In the genomic region with DNA sequence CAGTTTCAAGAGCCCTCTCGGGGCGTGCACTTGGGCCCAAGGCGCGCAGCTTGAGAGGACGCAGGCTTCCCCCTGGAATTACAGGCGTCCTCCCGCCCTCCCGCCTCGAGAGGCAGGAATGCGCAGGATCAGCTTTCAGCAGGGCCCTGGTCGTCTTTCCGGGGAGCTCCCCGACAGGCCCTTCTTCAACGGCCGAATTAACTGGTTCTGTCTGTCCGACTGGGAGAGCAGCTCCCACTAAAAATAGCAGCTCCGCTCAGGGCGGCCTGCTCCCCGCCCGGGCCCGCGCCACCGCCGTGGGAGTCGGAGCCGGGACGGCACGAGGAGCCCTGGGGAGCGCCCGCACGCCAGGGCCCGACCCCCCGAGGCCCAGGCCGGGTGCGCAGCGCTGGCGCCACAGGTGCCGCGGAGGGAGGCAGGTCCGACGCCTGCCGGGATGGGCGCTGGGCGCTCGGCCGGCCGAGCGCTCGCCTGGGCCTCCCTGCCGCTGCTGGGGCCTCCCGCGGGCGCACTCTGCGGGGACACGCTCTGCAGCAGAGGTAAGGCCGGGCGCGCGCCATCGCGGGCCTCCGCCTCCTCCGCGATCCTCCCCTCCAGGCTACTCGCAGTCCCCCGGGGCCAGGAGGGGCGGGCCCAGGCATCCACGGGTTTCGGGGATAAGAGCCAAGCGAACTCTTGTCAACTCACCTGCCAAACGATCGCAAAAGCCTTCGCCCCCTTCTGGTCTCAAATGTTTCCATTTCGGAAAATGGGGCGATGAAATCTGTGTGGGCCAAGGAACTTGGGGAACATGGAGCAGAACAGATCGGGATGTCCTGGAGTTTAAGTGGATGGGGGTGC, we compare ENCODE assay signal across 8 mouse cellular contexts. TPM values are rescaled to one million over a fixed set of nuclear protein-coding genes. Genes with fewer than 3 reads are reported as not detected.
DNase-seq lines count a peak whose midpoint lies in the region; ATAC-seq and TF ChIP-seq lines count a peak whose summit lies in the region.

No protein-coding gene starts in this region.

- intact Hi-C loops in left cerebral cortex, postnatal 4 days (cut with DNase I) = no loop called here

- peak overlapping the region; percentile 80 for H3K4me3 ChIP-seq in E14TG2a.4 (replicated peaks; ENCODE audit: low read length)
- peak overlapping the region; percentile 59 for H3K4me3 ChIP-seq in embryonic facial prominence, embryonic 13.5 days
- peak overlapping the region; percentile 52 for H3K4me3 ChIP-seq in heart, postnatal 0 days (ENCODE audit: low read depth, low read length)
- peak overlapping the region; percentile 67 for H3K4me3 ChIP-seq in midbrain, embryonic 10.5 days

- H3K9me3 ChIP-seq in E14TG2a.4 (ENCODE audit: low read length) = no peaks in the 10 kb centered on the region
- H3K9me3 ChIP-seq in embryonic facial prominence, embryonic 13.5 days = no peaks in the 10 kb centered on the region
- no peaks in the 10 kb centered on the region for H3K9me3 ChIP-seq in heart, postnatal 0 days (replicated peaks; ENCODE audit: control insufficient read depth, low read length)
- no peaks in the 10 kb centered on the region for H3K9me3 ChIP-seq in midbrain, embryonic 10.5 days (replicated peaks)

- H3K27me3 ChIP-seq in E14TG2a.4 (ENCODE audit: insufficient read depth, low read length) = peaks cover 95% of the 10 kb centered on the region
- peaks cover 42% of the 10 kb centered on the region for H3K27me3 ChIP-seq in embryonic facial prominence, embryonic 13.5 days
- H3K27me3 ChIP-seq in heart, postnatal 0 days (ENCODE audit: control insufficient read depth, insufficient read depth, low read length) = peaks cover 22% of the 10 kb centered on the region; the same call in 1 of the 2 replicates
- H3K27me3 ChIP-seq in midbrain, embryonic 10.5 days (ENCODE audit: low read depth, poor library complexity, severe bottlenecking) = peaks cover 99% of the 10 kb centered on the region

- H3K27ac ChIP-seq in embryonic facial prominence, embryonic 13.5 days = peak overlapping the region; percentile 81
- peak overlapping the region; percentile 87 for H3K27ac ChIP-seq in heart, postnatal 0 days (ENCODE audit: low read depth)
- H3K27ac ChIP-seq in midbrain, embryonic 10.5 days (replicated peaks) = peak overlapping the region; percentile 81

- H3K4me1 ChIP-seq in E14TG2a.4 (replicated peaks; ENCODE audit: low read depth, low read length) = peaks cover 38% of the 10 kb centered on the region
- peaks cover 54% of the 10 kb centered on the region for H3K4me1 ChIP-seq in embryonic facial prominence, embryonic 13.5 days
- peaks cover 10% of the 10 kb centered on the region for H3K4me1 ChIP-seq in heart, postnatal 0 days (ENCODE audit: control insufficient read depth, insufficient read depth)
- peaks cover 39% of the 10 kb centered on the region for H3K4me1 ChIP-seq in midbrain, embryonic 10.5 days

- peak; percentile 61 for ATAC-seq in embryonic facial prominence, embryonic 13.5 days (ENCODE audit: insufficient number of reproducible peaks, insufficient read depth, low FRiP score, low TSS enrichment, low read depth)
- ATAC-seq in heart, postnatal 0 days (ENCODE audit: insufficient read depth, low read depth) = peak; percentile 61

- H3K4me2 ChIP-seq in embryonic facial prominence, embryonic 13.5 days = peak overlapping the region; percentile 98
- peak overlapping the region; percentile 94 for H3K4me2 ChIP-seq in heart, postnatal 0 days (ENCODE audit: low read depth, low read length)

- peak; percentile 61 to 62 for DNase-seq in adrenal gland, adult 18-20 months (ENCODE audit: low spot score in 2 of 2)
- DNase-seq in heart, postnatal 0 days (ENCODE audit: low spot score) = peak; percentile 66
- DNase-seq in kidney, postnatal 36 days = peak; percentile 75 to 84
- peak; percentile 71 for DNase-seq in midbrain, embryonic 10.5 days (ENCODE audit: low spot score)
- DNase-seq in testis, postnatal 10 days (ENCODE audit: low spot score) = peak; percentile 77
- DNase-seq in left cerebral cortex, postnatal 4 days = no peak

- under 1% methylated on average over 71 of the region's 76 CpGs for WGBS in embryonic facial prominence, embryonic 13.5 days
- WGBS in heart, postnatal 0 days = under 1% methylated on average over 73 of the region's 76 CpGs
- WGBS in midbrain, embryonic 10.5 days = under 1% methylated on average over 76 of the region's 76 CpGs

- peak overlapping the region; percentile 84 for H3K9ac ChIP-seq in embryonic facial prominence, embryonic 13.5 days
- H3K9ac ChIP-seq in heart, postnatal 0 days (replicated peaks; ENCODE audit: low read depth, low read length) = peak overlapping the region; percentile 81

- H3K36me3 ChIP-seq in E14TG2a.4 (ENCODE audit: insufficient read depth, low read length) = no peaks in the 10 kb centered on the region
- no peaks in the 10 kb centered on the region for H3K36me3 ChIP-seq in embryonic facial prominence, embryonic 13.5 days
- H3K36me3 ChIP-seq in heart, postnatal 0 days (replicated peaks; ENCODE audit: control insufficient read depth, insufficient read depth, low read length) = no peaks in the 10 kb centered on the region
- H3K36me3 ChIP-seq in midbrain, embryonic 10.5 days = no peaks in the 10 kb centered on the region

- TF ChIP-seq CTCF in E14TG2a.4 (conservative IDR thresholded peaks at IDR 0.05; ENCODE audit: low read length) = 0 out of 2 replicates have a peak, but pooled peaks have one; percentile 3
- TF ChIP-seq CTCF in heart, postnatal 0 days (IDR thresholded peaks at IDR 0.05; ENCODE audit: low read depth) = peak; percentile 36

- TF ChIP-seq EP300 in heart, postnatal 0 days (IDR thresholded peaks at IDR 0.05; ENCODE audit: low read depth) = no peak

RNA-seq across cellular contexts. Expression of gene Dab2ip, which starts 23.7 kb away (rescaled TPM):
- 10 to 100 TPM; 43.5 to 87.3 TPM for total RNA-seq in adrenal gland, adult 18-20 months (2021)
- polyA plus RNA-seq in embryonic facial prominence, embryonic 13.5 days (2015; fragmentation: Nextera tagmentation; extraction: Ambion mirVana) = 53.2 and 54.5 TPM in 2 replicates
- total RNA-seq in heart, postnatal 0 days (2014; rRNA removed; ENCODE audit: low replicate concordance) = 57.7 and 61.1 TPM in 2 replicates
- 23.8 and 23.9 TPM in 2 replicates for polyA plus RNA-seq in heart, postnatal 0 days (2015; fragmentation: Nextera tagmentation; extraction: Ambion mirVana)
- polyA plus RNA-seq in midbrain, embryonic 10.5 days (2016; fragmentation: Nextera tagmentation; extraction: Ambion mirVana) = 19.7 and 24.7 TPM in 2 replicates
- total RNA-seq in left cerebral cortex, postnatal 4 days (2021) = 100 to 1,000 TPM; 125 to 135 TPM
